Mouse (Mus musculus): ENCODE results near the gene Ostc.

GRCm38 (mm10) chr3:130683836-130684235, 25.4 kb downstream of the Ostc start:
- TF ChIP-seq CTCF (IDR thresholded peaks at IDR 0.05; ENCODE audit: borderline replicate concordance, insufficient read depth, low read length): no peak
- no peak for TF ChIP-seq POLR2A (IDR thresholded peaks at IDR 0.05; ENCODE audit: low read depth, low read length)
